Comparison of ENCODE assay signal across 8 mouse cellular contexts in genomic region chr4:126150297-126150948, GRCm38 (mm10). TPM values are rescaled to one million over a fixed set of nuclear protein-coding genes. Genes with fewer than 3 reads are reported as not detected.
DNase-seq lines count a peak whose midpoint lies in the region; ATAC-seq lines count a peak whose summit lies in the region.

No protein-coding gene starts in this region.

- peak overlapping the region; percentile 60 for H3K4me3 ChIP-seq in forebrain, embryonic 10.5 days
- H3K4me3 ChIP-seq in forebrain, embryonic 12.5 days (replicated peaks) = no peak overlapping the region
- H3K4me3 ChIP-seq in embryonic facial prominence, embryonic 11.5 days (ENCODE audit: low read depth, low read length) = peak overlapping the region; percentile 63
- H3K4me3 ChIP-seq in heart, embryonic 16.5 days (ENCODE audit: low read length) = peak overlapping the region; percentile 69
- H3K4me3 ChIP-seq in limb, embryonic 12.5 days (replicated peaks) = peak overlapping the region; percentile 80

- 48% methylated on average over 16 of the region's 16 CpGs for whole genome bisulfite sequencing in forebrain, embryonic 10.5 days
- 61% methylated on average over 16 of the region's 16 CpGs for WGBS in forebrain, embryonic 12.5 days
- 12% methylated on average over 16 of the region's 16 CpGs for WGBS in embryonic facial prominence, embryonic 11.5 days
- 41% methylated on average over 16 of the region's 16 CpGs for WGBS in heart, embryonic 16.5 days
- 7% methylated on average over 16 of the region's 16 CpGs for WGBS in limb, embryonic 12.5 days

- H3K9me3 ChIP-seq in forebrain, embryonic 10.5 days = no peaks in the 10 kb centered on the region
- no peaks in the 10 kb centered on the region for H3K9me3 ChIP-seq in forebrain, embryonic 12.5 days
- H3K9me3 ChIP-seq in embryonic facial prominence, embryonic 11.5 days (replicated peaks; ENCODE audit: control insufficient read depth, low read length) = no peaks in the 10 kb centered on the region
- no peaks in the 10 kb centered on the region for H3K9me3 ChIP-seq in heart, embryonic 16.5 days (replicated peaks; ENCODE audit: control insufficient read depth, low read length)
- H3K9me3 ChIP-seq in limb, embryonic 12.5 days = no peaks in the 10 kb centered on the region

- no peak overlapping the region for H3K4me2 ChIP-seq in forebrain, embryonic 12.5 days
- peak overlapping the region; percentile 91 for H3K4me2 ChIP-seq in embryonic facial prominence, embryonic 11.5 days (ENCODE audit: low read depth, low read length)
- peak overlapping the region; percentile 81 for H3K4me2 ChIP-seq in heart, embryonic 16.5 days (ENCODE audit: low read depth, low read length)
- peak overlapping the region; percentile 99 for H3K4me2 ChIP-seq in limb, embryonic 12.5 days

- H3K27ac ChIP-seq in forebrain, embryonic 10.5 days = peak overlapping the region; percentile 72
- no peak overlapping the region for H3K27ac ChIP-seq in forebrain, embryonic 12.5 days
- H3K27ac ChIP-seq in embryonic facial prominence, embryonic 11.5 days (replicated peaks; ENCODE audit: low read depth, low read length) = peak overlapping the region; percentile 85
- H3K27ac ChIP-seq in heart, embryonic 16.5 days (ENCODE audit: low read length) = peak overlapping the region; percentile 71
- H3K27ac ChIP-seq in limb, embryonic 12.5 days = peak overlapping the region; percentile 98

- ATAC-seq in forebrain, embryonic 12.5 days (ENCODE audit: low FRiP score) = no peak
- ATAC-seq in embryonic facial prominence, embryonic 11.5 days (replicated peaks; ENCODE audit: insufficient number of reproducible peaks, low FRiP score, low TSS enrichment, low read depth) = peak; percentile 89
- ATAC-seq in heart, embryonic 16.5 days (replicated peaks; ENCODE audit: extremely low read depth, insufficient read depth, low FRiP score) = peak; percentile 55
- peak; percentile 89 for ATAC-seq in limb, embryonic 12.5 days (ENCODE audit: insufficient number of reproducible peaks, insufficient read depth, low FRiP score, low TSS enrichment, low read depth)

- peak; percentile 70 for DNase-seq in forebrain, embryonic 10.5 days (ENCODE audit: extremely low spot score, low spot score)
- DNase-seq in embryonic facial prominence, embryonic 11.5 days (ENCODE audit: low spot score) = peak; percentile 98
- peak; percentile 38 for DNase-seq in naive thymus-derived CD4-positive, alpha-beta T cell, adult 2 months (ENCODE audit: low read depth)
- DNase-seq in layer of hippocampus, adult 9-10 months (ENCODE audit: low spot score) = no peak
- DNase-seq in layer of hippocampus, postnatal 36 days = no peak

- H3K27me3 ChIP-seq in forebrain, embryonic 10.5 days (ENCODE audit: poor library complexity, severe bottlenecking) = peaks cover 64% of the 10 kb centered on the region
- H3K27me3 ChIP-seq in forebrain, embryonic 12.5 days = peaks cover 57% of the 10 kb centered on the region
- H3K27me3 ChIP-seq in embryonic facial prominence, embryonic 11.5 days (ENCODE audit: control insufficient read depth, insufficient read depth, low read length) = no peaks in the 10 kb centered on the region
- no peaks in the 10 kb centered on the region for H3K27me3 ChIP-seq in heart, embryonic 16.5 days (ENCODE audit: control insufficient read depth, insufficient read depth, low read length)
- H3K27me3 ChIP-seq in limb, embryonic 12.5 days = no peaks in the 10 kb centered on the region

- H3K36me3 ChIP-seq in forebrain, embryonic 10.5 days (replicated peaks) = 0 out of 2 replicates have a peak, but pooled peaks cover 3% of the 10 kb centered on the region
- no peaks in the 10 kb centered on the region for H3K36me3 ChIP-seq in forebrain, embryonic 12.5 days (replicated peaks)
- H3K36me3 ChIP-seq in embryonic facial prominence, embryonic 11.5 days (replicated peaks; ENCODE audit: control insufficient read depth, insufficient read depth, low read depth, low read length) = no peaks in the 10 kb centered on the region
- H3K36me3 ChIP-seq in heart, embryonic 16.5 days (ENCODE audit: control insufficient read depth, insufficient read depth) = no peaks in the 10 kb centered on the region; the same call in 1 of the 2 replicates
- peaks cover 15% of the 10 kb centered on the region for H3K36me3 ChIP-seq in limb, embryonic 12.5 days

- H3K4me1 ChIP-seq in forebrain, embryonic 10.5 days = peaks cover 61% of the 10 kb centered on the region
- peaks cover 20% of the 10 kb centered on the region for H3K4me1 ChIP-seq in forebrain, embryonic 12.5 days
- peaks cover 14% of the 10 kb centered on the region for H3K4me1 ChIP-seq in embryonic facial prominence, embryonic 11.5 days (ENCODE audit: control insufficient read depth, insufficient read depth, low read length)
- peaks cover 32% of the 10 kb centered on the region for H3K4me1 ChIP-seq in heart, embryonic 16.5 days (ENCODE audit: control insufficient read depth, insufficient read depth, low read length)
- peaks cover 62% of the 10 kb centered on the region for H3K4me1 ChIP-seq in limb, embryonic 12.5 days (replicated peaks)

- no peak overlapping the region for H3K9ac ChIP-seq in forebrain, embryonic 12.5 days
- H3K9ac ChIP-seq in embryonic facial prominence, embryonic 11.5 days (replicated peaks; ENCODE audit: low read length) = peak overlapping the region; percentile 7; the same call in 1 of the 2 replicates
- peak overlapping the region; percentile 28; the same call in 1 of the 2 replicates for H3K9ac ChIP-seq in heart, embryonic 16.5 days (ENCODE audit: low read length)
- H3K9ac ChIP-seq in limb, embryonic 12.5 days (replicated peaks) = peak overlapping the region; percentile 92; the same call in 1 of the 2 replicates

RNA-seq across cellular contexts. Expression of gene Eva1b, which starts 2.9 kb away (rescaled TPM):
- 19.1 and 20.7 TPM in 2 replicates for polyA plus RNA-seq in forebrain, embryonic 10.5 days (2016; fragmentation: Nextera tagmentation; extraction: Ambion mirVana)
- 13.1 and 15.9 TPM in 2 replicates for polyA plus RNA-seq in forebrain, embryonic 12.5 days (2016; fragmentation: Nextera tagmentation; extraction: Ambion mirVana)
- polyA plus RNA-seq in embryonic facial prominence, embryonic 11.5 days (2014; fragmentation: Nextera tagmentation; extraction: Ambion mirVana) = 48.9 and 51.0 TPM in 2 replicates
- 29.5 TPM in 2 replicates for polyA plus RNA-seq in heart, embryonic 16.5 days (2015; fragmentation: Nextera tagmentation; extraction: Ambion mirVana)
- 65.6 and 67.5 TPM in 2 replicates for polyA plus RNA-seq in limb, embryonic 12.5 days (2016; fragmentation: Nextera tagmentation; extraction: Ambion mirVana)
- total RNA-seq in layer of hippocampus, postnatal 36 days (2021) = 1 to 10 TPM; 1.6 to 2.1 TPM

RNA-seq across cellular contexts. Expression of gene Sh3d21, which starts 12.9 kb away (rescaled TPM):
- 1.5 and 1.6 TPM in 2 replicates for polyA plus RNA-seq in forebrain, embryonic 10.5 days (2016; fragmentation: Nextera tagmentation; extraction: Ambion mirVana)
- polyA plus RNA-seq in forebrain, embryonic 12.5 days (2016; fragmentation: Nextera tagmentation; extraction: Ambion mirVana) = 0.96 and 1.5 TPM in 2 replicates
- 4.7 and 5.0 TPM in 2 replicates for polyA plus RNA-seq in embryonic facial prominence, embryonic 11.5 days (2014; fragmentation: Nextera tagmentation; extraction: Ambion mirVana)
- polyA plus RNA-seq in heart, embryonic 16.5 days (2015; fragmentation: Nextera tagmentation; extraction: Ambion mirVana) = 2.7 and 3.4 TPM in 2 replicates
- polyA plus RNA-seq in limb, embryonic 12.5 days (2016; fragmentation: Nextera tagmentation; extraction: Ambion mirVana) = 7.2 and 8.4 TPM in 2 replicates
- under 1 TPM; 0.80 to 0.86 TPM for total RNA-seq in layer of hippocampus, postnatal 36 days (2021)

RNA-seq across cellular contexts. Expression of gene Stk40, which starts 46.7 kb away (rescaled TPM):
- 43.7 and 45.5 TPM in 2 replicates for polyA plus RNA-seq in forebrain, embryonic 10.5 days (2016; fragmentation: Nextera tagmentation; extraction: Ambion mirVana)
- 42.8 and 48.5 TPM in 2 replicates for polyA plus RNA-seq in forebrain, embryonic 12.5 days (2016; fragmentation: Nextera tagmentation; extraction: Ambion mirVana)
- 22.7 and 23.8 TPM in 2 replicates for polyA plus RNA-seq in embryonic facial prominence, embryonic 11.5 days (2014; fragmentation: Nextera tagmentation; extraction: Ambion mirVana)
- 24.5 and 26.6 TPM in 2 replicates for polyA plus RNA-seq in heart, embryonic 16.5 days (2015; fragmentation: Nextera tagmentation; extraction: Ambion mirVana)
- 41.1 and 45.2 TPM in 2 replicates for polyA plus RNA-seq in limb, embryonic 12.5 days (2016; fragmentation: Nextera tagmentation; extraction: Ambion mirVana)
- 10 to 100 TPM; 28.5 to 29.0 TPM for total RNA-seq in layer of hippocampus, postnatal 36 days (2021)

RNA-seq across cellular contexts. Expression of gene Thrap3, which starts 52.1 kb away (rescaled TPM):
- 251 and 256 TPM in 2 replicates for polyA plus RNA-seq in forebrain, embryonic 10.5 days (2016; fragmentation: Nextera tagmentation; extraction: Ambion mirVana)
- 284 and 305 TPM in 2 replicates for polyA plus RNA-seq in forebrain, embryonic 12.5 days (2016; fragmentation: Nextera tagmentation; extraction: Ambion mirVana)
- polyA plus RNA-seq in embryonic facial prominence, embryonic 11.5 days (2014; fragmentation: Nextera tagmentation; extraction: Ambion mirVana) = 211 and 232 TPM in 2 replicates
- polyA plus RNA-seq in heart, embryonic 16.5 days (2015; fragmentation: Nextera tagmentation; extraction: Ambion mirVana) = 137 and 143 TPM in 2 replicates
- 303 and 349 TPM in 2 replicates for polyA plus RNA-seq in limb, embryonic 12.5 days (2016; fragmentation: Nextera tagmentation; extraction: Ambion mirVana)
- total RNA-seq in layer of hippocampus, postnatal 36 days (2021) = 100 to 1,000 TPM; 148 to 151 TPM

RNA-seq across cellular contexts. Expression of gene Lsm10, which starts 54.0 kb away (rescaled TPM):
- 53.7 and 55.1 TPM in 2 replicates for polyA plus RNA-seq in forebrain, embryonic 10.5 days (2016; fragmentation: Nextera tagmentation; extraction: Ambion mirVana)
- polyA plus RNA-seq in forebrain, embryonic 12.5 days (2016; fragmentation: Nextera tagmentation; extraction: Ambion mirVana) = 41.9 and 46.6 TPM in 2 replicates
- polyA plus RNA-seq in embryonic facial prominence, embryonic 11.5 days (2014; fragmentation: Nextera tagmentation; extraction: Ambion mirVana) = 46.1 and 47.0 TPM in 2 replicates
- 41.7 and 47.2 TPM in 2 replicates for polyA plus RNA-seq in heart, embryonic 16.5 days (2015; fragmentation: Nextera tagmentation; extraction: Ambion mirVana)
- polyA plus RNA-seq in limb, embryonic 12.5 days (2016; fragmentation: Nextera tagmentation; extraction: Ambion mirVana) = 43.2 and 44.3 TPM in 2 replicates
- 10 to 100 TPM; 16.5 to 18.1 TPM for total RNA-seq in layer of hippocampus, postnatal 36 days (2021)

Comparison
In these comparisons a context has a peak if more than half of its experiments do, and no peak if none do; other contexts are left out.
1. DNase-seq: peak in forebrain, embryonic 10.5 days (single experiment), embryonic facial prominence, embryonic 11.5 days (single experiment) and naive thymus-derived CD4-positive, alpha-beta T cell, adult 2 months (single experiment); none in layer of hippocampus, adult 9-10 months (single experiment) and layer of hippocampus, postnatal 36 days (0 of 2).